Mouse (Mus musculus) 416B (cell line): ENCODE results near the gene Fgf18.

Source experiments
- DNase-seq: peaks from one replicate; pipeline ENCODE4 v3.0.0; 2011; ENCODE audit warnings: low read depth

Gene Fgf18

GRCm38 (mm10) chr11:33150364-33150763 is 3.2 kb upstream of the Fgf18 start:
- no peak for DNase-seq

- peak; percentile 31 for DNase-seq
These were observed 2.3 kb upstream of the Fgf18 start for GRCm38 (mm10) chr11:33149453-33149852.

- peak; percentile 50 for DNase-seq
These were observed 1.9 kb upstream of the Fgf18 start for GRCm38 (mm10) chr11:33149088-33149436.

- DNase-seq = peak; percentile 31
These were observed 1.3 kb upstream of the Fgf18 start for GRCm38 (mm10) chr11:33148338-33149087.

GRCm38 (mm10) chr11:33147572-33148337 is 555 bp upstream of the Fgf18 start:
- DNase-seq = no peak

GRCm38 (mm10) chr11:33146651-33147131 is 509 bp downstream of the Fgf18 start:
- DNase-seq = no peak

- no peak for DNase-seq
These were observed 1.1 kb downstream of the Fgf18 start for GRCm38 (mm10) chr11:33146143-33146497.

- no peak for DNase-seq
These were observed 1.7 kb downstream of the Fgf18 start for GRCm38 (mm10) chr11:33145201-33146142.

GRCm38 (mm10) chr11:33143906-33144305 is 3.3 kb downstream of the Fgf18 start:
- no peak for DNase-seq

GRCm38 (mm10) chr11:33142801-33143200 is 4.4 kb downstream of the Fgf18 start:
- DNase-seq = no peak

GRCm38 (mm10) chr11:33140111-33140460 is 7.1 kb downstream of the Fgf18 start:
- DNase-seq = no peak

- no peak for DNase-seq
These were observed 7.6 kb downstream of the Fgf18 start for GRCm38 (mm10) chr11:33139458-33140110.

GRCm38 (mm10) chr11:33138686-33139085 is 8.5 kb downstream of the Fgf18 start:
- DNase-seq = no peak

- no peak for DNase-seq
These were observed 12.7 kb downstream of the Fgf18 start for GRCm38 (mm10) chr11:33134391-33134986.

GRCm38 (mm10) chr11:33132619-33133338 is 14.4 kb downstream of the Fgf18 start:
- no peak for DNase-seq

GRCm38 (mm10) chr11:33127058-33127457 is 20.1 kb downstream of the Fgf18 start:
- DNase-seq = no peak

GRCm38 (mm10) chr11:33122575-33123268 is 24.5 kb downstream of the Fgf18 start:
- DNase-seq = no peak

- DNase-seq = no peak
These were observed 27.6 kb downstream of the Fgf18 start for GRCm38 (mm10) chr11:33119556-33119955.

- DNase-seq = no peak
These were observed 28.1 kb downstream of the Fgf18 start for GRCm38 (mm10) chr11:33119116-33119515.

GRCm38 (mm10) chr11:33118480-33118879 is 28.7 kb downstream of the Fgf18 start:
- DNase-seq = peak; percentile 7
